Mouse (Mus musculus): ENCODE data around the gene Xpnpep3.

The Xpnpep3 gene

GRCm38 (mm10) chr15:81399638-81400315 is at the start of gene Xpnpep3, which contains the start of gene St13:
TSS of gene Xpnpep3 (plus strand) at chr15:81400138.
TSS of gene St13 (minus strand) at chr15:81400077.
- peak; percentile 98 to 99 for DNase-seq

GRCm38 (mm10) chr15:81350401-81350800 is 49.5 kb upstream of the Xpnpep3 start:
- no peak for DNase-seq

GRCm38 (mm10) chr15:81352638-81353037 is 47.3 kb upstream of the Xpnpep3 start:
- no peak for DNase-seq

- peak; percentile 65 to 85 for DNase-seq
Measured at GRCm38 (mm10) chr15:81355146-81355761, 44.7 kb upstream of the Xpnpep3 start.

GRCm38 (mm10) chr15:81356946-81357345 is 43.0 kb upstream of the Xpnpep3 start:
- DNase-seq = no peak

- DNase-seq = peak; percentile 56 to 72
Measured at GRCm38 (mm10) chr15:81358943-81359342, 41.0 kb upstream of the Xpnpep3 start.

GRCm38 (mm10) chr15:81359421-81359820 is 40.5 kb upstream of the Xpnpep3 start:
- no peak for DNase-seq

GRCm38 (mm10) chr15:81360345-81361021 is 39.5 kb upstream of the Xpnpep3 start, which contains the start of gene Slc25a17:
TSS of gene Slc25a17 (minus strand) at chr15:81360812.
- peak; percentile 96 to 98 for DNase-seq

- DNase-seq = no peak
Measured at GRCm38 (mm10) chr15:81361022-81361404, 38.9 kb upstream of the Xpnpep3 start.

GRCm38 (mm10) chr15:81361417-81362015 is 38.4 kb upstream of the Xpnpep3 start:
- DNase-seq = no peak

- peak; percentile 21 to 44 for DNase-seq
Measured at GRCm38 (mm10) chr15:81362501-81362900, 37.4 kb upstream of the Xpnpep3 start.

GRCm38 (mm10) chr15:81364271-81364670 is 35.7 kb upstream of the Xpnpep3 start:
- no peak for DNase-seq

GRCm38 (mm10) chr15:81365246-81365645 is 34.7 kb upstream of the Xpnpep3 start:
- DNase-seq = peak in 1 of 2 experiments; percentile 43

- DNase-seq = peak in 1 of 2 experiments; percentile 45
Measured at GRCm38 (mm10) chr15:81366241-81366640, 33.7 kb upstream of the Xpnpep3 start.

GRCm38 (mm10) chr15:81368601-81369000 is 31.3 kb upstream of the Xpnpep3 start:
- DNase-seq = no peak

GRCm38 (mm10) chr15:81370356-81370755 is 29.6 kb upstream of the Xpnpep3 start:
- DNase-seq = no peak

GRCm38 (mm10) chr15:81374621-81375020 is 25.3 kb upstream of the Xpnpep3 start:
- DNase-seq = no peak

- DNase-seq = no peak
Measured at GRCm38 (mm10) chr15:81378845-81379244, 21.1 kb upstream of the Xpnpep3 start.

GRCm38 (mm10) chr15:81386327-81386726 is 13.6 kb upstream of the Xpnpep3 start:
- no peak for DNase-seq

- DNase-seq = peak in 1 of 2 experiments; percentile 49
Measured at GRCm38 (mm10) chr15:81392997-81393396, 6.9 kb upstream of the Xpnpep3 start.

- DNase-seq = peak; percentile 37 to 80
Measured at GRCm38 (mm10) chr15:81394211-81394915, 5.6 kb upstream of the Xpnpep3 start.

- DNase-seq = no peak
Measured at GRCm38 (mm10) chr15:81398189-81398588, 1.7 kb upstream of the Xpnpep3 start.

- no peak for DNase-seq
Measured at GRCm38 (mm10) chr15:81399297-81399637, 671 bp upstream of the Xpnpep3 start.

Measured in kidney, postnatal 25 days (tissue).